Mouse (Mus musculus): ENCODE measurements around the gene Sppl2a. TPM values are rescaled to one million over a fixed set of nuclear protein-coding genes. Genes with fewer than 3 reads are reported as not detected.
A peak's percentile ranks its signal among the peaks of the same experiment; 100 is the strongest.
"Not testable (repeated sequence)": the region's sequence is repeated elsewhere in the genome, so short reads cannot be mapped to it uniquely, and the experiment has no call there.

Gene Sppl2a
- total RNA-seq, 2 experiments from 2014 or later, result 42.4 to 49.1 TPM

DNA sequence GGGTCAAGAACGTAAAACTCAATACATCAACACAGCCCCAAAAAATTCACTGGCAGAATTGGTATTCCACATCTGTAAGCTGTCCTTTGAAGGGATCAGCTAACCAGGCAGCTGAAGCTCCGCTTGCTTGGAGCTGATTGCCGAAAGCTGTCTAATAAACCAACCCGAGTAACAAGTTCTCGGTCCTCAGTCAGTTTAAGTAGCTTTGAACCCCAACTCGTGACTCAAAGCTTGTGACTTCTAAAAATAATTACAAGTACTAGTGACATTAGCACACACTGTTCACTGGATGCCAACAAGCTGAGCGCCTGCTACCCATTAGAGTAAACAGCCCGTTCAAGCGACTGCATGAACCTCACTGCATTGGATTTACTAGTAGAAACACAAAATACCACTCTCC, 35.5 kb downstream of the Sppl2a start:
- no peak for DNase-seq (ENCODE audit: low spot score in 2 of 2)

GRCm38 (mm10) chr2:126896941-126897340, 36.1 kb downstream of the Sppl2a start:
- DNase-seq (ENCODE audit: low spot score in 2 of 2), result no peak

DNA sequence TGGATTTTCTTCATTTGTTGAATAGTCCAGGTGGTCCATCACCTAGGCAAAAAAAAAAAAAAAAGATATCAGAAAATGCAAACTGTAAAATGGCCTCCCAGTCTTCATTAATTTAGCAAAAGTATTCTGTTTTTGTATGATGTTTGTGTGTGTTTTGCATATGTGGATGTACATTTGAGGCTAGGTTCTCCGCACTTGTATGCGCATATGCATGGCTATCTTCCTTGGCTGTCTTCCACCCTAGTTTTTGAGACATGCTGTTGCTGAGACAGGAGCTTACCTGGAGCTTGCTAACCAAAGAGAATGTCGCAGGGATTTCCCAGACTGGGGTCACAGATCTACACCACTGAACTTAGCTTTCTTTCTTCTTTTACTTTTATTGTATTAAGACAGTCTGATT, 38.8 kb downstream of the Sppl2a start:
- no peak for DNase-seq (ENCODE audit: low spot score in 2 of 2)

DNA sequence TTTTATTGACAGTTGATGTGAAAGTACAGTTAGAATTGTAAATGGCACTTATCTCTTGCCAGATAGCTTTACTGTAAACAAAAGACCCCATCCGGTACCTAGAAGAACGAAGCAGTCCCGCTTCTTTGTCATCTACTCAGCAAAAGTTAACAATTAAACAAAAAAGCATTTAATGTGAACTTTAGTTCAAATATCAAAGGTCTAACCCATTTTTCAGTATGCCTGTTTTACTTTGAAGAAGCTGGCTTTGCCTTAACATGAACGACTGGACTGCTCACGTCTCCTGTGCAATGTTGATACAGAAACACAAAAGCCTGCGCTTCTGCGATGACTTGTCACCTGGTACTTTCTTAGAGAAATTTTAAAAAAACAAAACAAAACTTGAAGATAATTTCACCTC, 40.7 kb downstream of the Sppl2a start:
- no peak for DNase-seq (ENCODE audit: low spot score in 2 of 2)

GRCm38 (mm10) chr2:126891743-126892142, 41.3 kb downstream of the Sppl2a start:
- no peak for DNase-seq (ENCODE audit: low spot score in 2 of 2)

DNA sequence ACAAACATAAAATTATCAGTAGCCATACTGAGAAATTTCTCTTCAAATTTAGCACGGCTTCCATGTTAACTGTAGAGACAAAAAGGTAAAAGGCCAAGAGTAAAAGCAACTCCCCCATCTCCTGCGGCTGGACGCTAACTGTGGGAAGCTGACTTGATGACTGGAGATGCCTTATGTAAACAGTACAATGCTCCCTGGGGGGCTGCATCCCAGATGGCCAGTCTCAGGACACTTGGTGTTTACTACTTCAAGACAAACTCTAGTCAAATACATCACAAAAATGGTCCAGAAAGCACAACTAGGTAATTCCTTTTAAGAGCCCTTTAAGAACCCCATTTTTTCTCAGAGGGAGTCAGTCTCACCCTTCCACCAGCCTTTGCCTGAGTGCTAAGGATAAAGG, 45.9 kb downstream of the Sppl2a start:
- DNase-seq (ENCODE audit: low spot score in 2 of 2), result no peak

GRCm38 (mm10) chr2:126885871-126886270, 47.2 kb downstream of the Sppl2a start:
- no peak for DNase-seq (ENCODE audit: low spot score in 2 of 2)

DNA sequence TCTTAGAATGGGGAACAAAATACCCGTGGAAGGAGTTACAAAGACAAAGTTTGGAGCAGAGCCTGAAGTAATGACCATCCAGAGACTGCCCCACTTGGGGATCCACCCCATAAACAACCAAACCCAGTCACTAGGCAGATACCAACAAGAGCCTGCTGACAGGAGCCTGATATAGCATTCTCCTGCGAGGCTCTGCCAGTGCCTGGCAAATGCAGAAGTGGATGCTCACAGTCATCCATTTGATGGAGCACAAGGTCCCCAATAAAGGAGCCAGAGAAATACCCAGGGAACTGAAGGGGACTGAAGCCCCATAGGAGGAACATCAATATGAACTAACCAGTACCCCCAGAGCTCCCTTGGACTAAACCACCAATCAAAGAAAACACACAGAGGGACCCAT, 50.3 kb downstream of the Sppl2a start:
- DNase-seq (ENCODE audit: low spot score in 2 of 2), result not testable (repeated sequence)

- no peak for DNase-seq (ENCODE audit: low spot score in 2 of 2)
Measured at GRCm38 (mm10) chr2:126877991-126878390, 55.0 kb downstream of the Sppl2a start.

GRCm38 (mm10) chr2:126875871-126876796, 56.9 kb downstream of the Sppl2a start, which contains the start of gene Trpm7:
Gene Trpm7, minus strand, starts transcription at chr2:126876230.
- peak; percentile 84 to 92 for DNase-seq (ENCODE audit: low spot score in 2 of 2)

GRCm38 (mm10) chr2:126875516-126875835, 57.6 kb downstream of the Sppl2a start:
- DNase-seq (ENCODE audit: low spot score in 2 of 2), result peak in 1 of 2 experiments; percentile 32

- peak in 1 of 2 experiments; percentile 10 for DNase-seq (ENCODE audit: low spot score in 2 of 2)
Measured at GRCm38 (mm10) chr2:126874809-126875515, 58.1 kb downstream of the Sppl2a start.

GRCm38 (mm10) chr2:126866301-126866700, 66.7 kb downstream of the Sppl2a start:
- DNase-seq (ENCODE audit: low spot score in 2 of 2), result no peak

- DNase-seq (ENCODE audit: low spot score in 2 of 2), result no peak
Measured at GRCm38 (mm10) chr2:126865501-126866199, 67.4 kb downstream of the Sppl2a start.

GRCm38 (mm10) chr2:126865026-126865425, 68.0 kb downstream of the Sppl2a start:
- DNase-seq (ENCODE audit: low spot score in 2 of 2), result no peak

DNA sequence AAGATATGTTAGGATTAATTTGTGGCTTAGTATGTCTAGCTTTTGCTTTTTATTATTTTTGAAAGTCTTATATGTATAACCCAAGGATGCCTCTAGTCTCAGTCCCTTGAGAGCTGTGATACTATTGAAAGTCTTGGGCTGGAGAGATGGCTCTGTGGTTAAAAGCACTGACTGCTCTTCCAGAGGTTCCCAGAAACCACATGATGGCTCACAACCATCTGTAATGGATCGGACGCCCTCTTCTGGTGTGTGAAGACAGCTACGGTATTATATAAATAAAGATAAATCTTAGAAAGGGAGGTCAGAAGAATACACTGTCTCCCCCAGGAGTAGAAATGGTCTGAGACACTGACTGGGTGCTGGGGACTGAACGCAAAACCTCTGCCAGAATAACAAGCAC, 88.3 kb downstream of the Sppl2a start:
- DNase-seq (ENCODE audit: low spot score in 2 of 2), result no peak

Small RNA genes lying within 50 kb of the gene (microRNA-seq; reads per million reads assigned to microRNA genes)
- not detected for gene Mir3473g

Other genes with a start within 250 kb of the Sppl2a start
- gene Usp8, start 225.9 kb downstream of the Sppl2a start, total RNA-seq (2021), result 10 to 100 TPM; 27.6 to 30.6 TPM
- not detected for gene Usp50, start 149.8 kb downstream of the Sppl2a start, total RNA-seq (2021)
- 10 to 100 TPM; 43.6 to 53.5 TPM for gene Trpm7, start 57.0 kb downstream of the Sppl2a start, total RNA-seq (2021)
- 10 to 100 TPM; 11.5 to 14.3 TPM for gene Ap4e1, start 75.5 kb upstream of the Sppl2a start, total RNA-seq (2021)
- gene Blvra, start 137.4 kb upstream of the Sppl2a start, total RNA-seq (2021), result 10 to 100 TPM; 23.1 to 24.9 TPM
- 10 to 100 TPM; 22.3 to 24.0 TPM for gene Ncaph, start 200.7 kb upstream of the Sppl2a start, total RNA-seq (2021)
- 10 to 100 TPM; 11.1 to 11.2 TPM for gene Itpripl1, start 210.2 kb upstream of the Sppl2a start, total RNA-seq (2021)

Measured in gastrocnemius, postnatal 4 days (tissue).